Mouse (Mus musculus) cerebellum, adult 2 months (tissue): Measurements from ENCODE around the gene Galnt17.

ENCODE experiments used
- CTCF ChIP-seq: fragments of 200-500 bp; IDR thresholded peaks from 2 replicates; pipeline ENCODE4 v1.5.1; 2011; ENCODE audit warnings: low read depth, mild to moderate bottlenecking, control low read depth, low read length, moderate library complexity, borderline replicate concordance; ENCODE audit not compliant: insufficient read depth
- POLR2A ChIP-seq: fragments of 200-500 bp; IDR thresholded peaks from 2 replicates; pipeline ENCODE4 v1.6.1; 2011; ENCODE audit warnings: low read length, control low read depth, borderline replicate concordance; ENCODE audit not compliant: insufficient read depth

- TF ChIP-seq POLR2A (no peak), CTCF (peak; percentile 35; the same call in 1 of the 2 replicates)
Measured at GRCm38 (mm10) chr5:130895991-130896390, 412.3 kb downstream of the Galnt17 start.
